ENCODE assay signal across 16 mouse cellular contexts in the genomic region with DNA sequence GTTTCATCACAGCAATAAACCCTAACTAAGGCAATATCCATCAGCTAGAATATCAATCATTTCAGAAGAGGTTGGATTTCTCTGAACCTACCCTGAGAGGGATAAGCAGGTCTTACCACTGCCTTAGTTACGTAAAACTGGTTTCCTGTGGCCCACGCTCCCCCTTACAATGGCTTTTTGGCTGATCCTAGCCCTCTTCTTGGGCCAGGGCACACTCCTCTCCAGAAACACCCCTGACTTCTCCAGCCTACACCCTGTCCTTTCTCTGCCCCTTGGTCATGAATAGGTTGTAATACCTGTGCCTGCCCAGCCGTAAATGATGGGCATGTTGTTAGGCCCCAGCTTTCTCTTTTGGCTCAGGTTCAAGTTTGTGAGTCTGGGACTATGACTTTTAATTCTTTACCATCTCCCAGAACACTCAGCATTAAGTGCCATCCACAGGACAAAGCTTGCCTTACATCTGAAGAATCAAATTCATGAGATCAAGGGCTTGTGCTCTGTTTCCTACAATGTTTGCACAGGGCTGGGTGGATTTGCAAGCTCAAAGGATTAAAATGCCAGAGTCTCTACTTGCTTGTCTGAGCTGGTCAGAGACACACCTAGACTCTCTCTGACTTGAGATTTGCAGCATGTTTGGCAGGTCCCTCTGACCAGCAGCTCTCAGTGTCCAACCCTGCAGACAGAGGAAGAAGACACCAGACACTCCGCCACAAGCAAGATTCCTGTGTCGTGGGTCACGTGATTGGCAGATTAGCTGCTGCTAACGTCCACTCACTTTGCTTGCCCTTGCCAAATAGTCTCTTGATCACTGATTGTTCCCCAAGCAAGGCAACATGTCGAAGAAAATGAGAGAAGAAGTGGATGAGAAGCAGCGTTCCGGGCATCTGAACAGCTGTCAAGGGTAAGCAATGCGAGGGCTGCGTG. TPM values are rescaled to one million over a fixed set of nuclear protein-coding genes. Genes with fewer than 3 reads are reported as not detected.
A peak's percentile ranks its signal among the peaks of the same experiment; 100 is the strongest.
DNase-seq lines count a peak whose midpoint lies in the region; ATAC-seq and TF ChIP-seq lines count a peak whose summit lies in the region.
"Had no signal": no experiment of that assay in that cellular context is flagged by ENCODE, and none has a peak within 500 bp of the region (broad histone marks: within the 10 kb centered on the region; RNA-seq: fewer than 3 reads in every experiment).

No protein-coding gene starts in this region.

- peaks cover 16% of the 10 kb centered on the region; the same call in 1 of the 2 replicates for H3K4me1 ChIP-seq in embryonic facial prominence, embryonic 12.5 days
- peaks cover 6% of the 10 kb centered on the region; the same call in 1 of the 2 replicates for H3K4me1 ChIP-seq in lung, postnatal 0 days (ENCODE audit: insufficient read depth, low read depth, low read length)
- H3K4me1 ChIP-seq in heart, adult 2 months (ENCODE audit: control insufficient read depth, insufficient read depth, low read length), result peaks cover 3% of the 10 kb centered on the region
- H3K4me1 ChIP-seq in heart, embryonic 11.5 days (ENCODE audit: control insufficient read depth, insufficient read depth, low read length), result peaks cover 14% of the 10 kb centered on the region

- H3K9ac ChIP-seq in embryonic facial prominence, embryonic 12.5 days, result no peak overlapping the region
- no peak overlapping the region for H3K9ac ChIP-seq in lung, postnatal 0 days (replicated peaks; ENCODE audit: low read depth)
- H3K9ac ChIP-seq in heart, adult 2 months (ENCODE audit: low read depth, low read length), result no peak overlapping the region
- no peak overlapping the region for H3K9ac ChIP-seq in heart, embryonic 11.5 days (ENCODE audit: low read depth, low read length)
- H3K9ac ChIP-seq: hindbrain, embryonic 15.5 days; liver, embryonic 15.5 days; neural tube, embryonic 13.5 days had no signal

- WGBS in embryonic facial prominence, embryonic 12.5 days, result 59% methylated on average over 12 of the region's 12 CpGs
- WGBS in lung, postnatal 0 days, result 25% methylated on average over 12 of the region's 12 CpGs
- 34% methylated on average over 12 of the region's 12 CpGs for WGBS in heart, adult 2 months
- WGBS in heart, embryonic 11.5 days (ENCODE audit: insufficient replicate concordance), result 51% methylated on average over 12 of the region's 12 CpGs

- peak overlapping the region; percentile 12; the same call in 1 of the 2 replicates for H3K27ac ChIP-seq in embryonic facial prominence, embryonic 12.5 days
- 0 out of 2 replicates have a peak overlapping the region, but pooled peaks have one; percentile 6 for H3K27ac ChIP-seq in lung, postnatal 0 days (ENCODE audit: low read length)
- no peak overlapping the region for H3K27ac ChIP-seq in heart, adult 2 months
- H3K27ac ChIP-seq in heart, embryonic 11.5 days (ENCODE audit: low read depth, low read length), result no peak overlapping the region
- H3K27ac ChIP-seq: hindbrain, embryonic 15.5 days; liver, embryonic 15.5 days; neural tube, embryonic 13.5 days had no signal

- H3K9me3 ChIP-seq in embryonic facial prominence, embryonic 12.5 days, result no peaks in the 10 kb centered on the region
- H3K9me3 ChIP-seq in lung, postnatal 0 days (ENCODE audit: low read length), result no peaks in the 10 kb centered on the region
- H3K9me3 ChIP-seq in heart, embryonic 11.5 days (replicated peaks; ENCODE audit: control insufficient read depth, low read length), result no peaks in the 10 kb centered on the region
- H3K9me3 ChIP-seq: hindbrain, embryonic 15.5 days; liver, embryonic 15.5 days; neural tube, embryonic 13.5 days had no signal

- DNase-seq in layer of hippocampus, adult 11-12 months (ENCODE audit: low spot score), result peak; percentile 36
- no peak for DNase-seq in layer of hippocampus, postnatal 10 days (ENCODE audit: low spot score in 2 of 2)
- DNase-seq in lung, postnatal 0 days (ENCODE audit: low spot score), result peak; percentile 49
- DNase-seq in heart, adult 2 months, result no peak
- DNase-seq in gastrocnemius, postnatal 36 days, result no peak
- DNase-seq: adrenal gland, postnatal 36 days; cerebellum, adult 2 months; gastrocnemius, postnatal 10 days; midbrain, embryonic 14.5 days had no signal

- peaks cover 5% of the 10 kb centered on the region for H3K27me3 ChIP-seq in embryonic facial prominence, embryonic 12.5 days
- no peaks in the 10 kb centered on the region for H3K27me3 ChIP-seq in lung, postnatal 0 days (replicated peaks; ENCODE audit: insufficient read depth, low read length)
- no peaks in the 10 kb centered on the region for H3K27me3 ChIP-seq in heart, adult 2 months (ENCODE audit: control insufficient read depth, insufficient read depth, low read length)
- peaks cover 8% of the 10 kb centered on the region for H3K27me3 ChIP-seq in heart, embryonic 11.5 days (ENCODE audit: control insufficient read depth, insufficient read depth, low read length)
- H3K27me3 ChIP-seq: CH12.LX; liver, embryonic 15.5 days had no signal

- no peak overlapping the region for H3K4me2 ChIP-seq in embryonic facial prominence, embryonic 12.5 days (replicated peaks)
- no peak overlapping the region for H3K4me2 ChIP-seq in lung, postnatal 0 days (replicated peaks; ENCODE audit: low read depth, low read length)
- no peak overlapping the region for H3K4me2 ChIP-seq in heart, embryonic 11.5 days
- H3K4me2 ChIP-seq: hindbrain, embryonic 15.5 days; liver, embryonic 15.5 days; neural tube, embryonic 13.5 days had no signal

- ATAC-seq in embryonic facial prominence, embryonic 12.5 days (ENCODE audit: insufficient number of reproducible peaks, insufficient read depth, low FRiP score, low TSS enrichment), result no peak
- ATAC-seq in hematopoietic stem cell, adult 5-6 weeks (replicated peaks in 1 of 2; ENCODE audit: insufficient read depth in 1 of 2, low FRiP score in 2 of 2, low TSS enrichment in 1 of 2, low read depth in 1 of 2, poor library complexity in 2 of 2, severe bottlenecking in 2 of 2), result peak; percentile 24 to 80; a peak in 2 of 4 replicates
- peak; percentile 57 for ATAC-seq in lung, postnatal 0 days
- no peak for ATAC-seq in heart, embryonic 11.5 days (replicated peaks; ENCODE audit: insufficient number of reproducible peaks, low FRiP score, low TSS enrichment)

- no peak for TF ChIP-seq EP300 in lung, postnatal 0 days (IDR thresholded peaks at IDR 0.05)
- no peak for TF ChIP-seq EP300 in heart, adult 2 months (IDR thresholded peaks at IDR 0.05; ENCODE audit: insufficient read depth, low read depth, low read length)

- peaks cover 14% of the 10 kb centered on the region for H3K36me3 ChIP-seq in embryonic facial prominence, embryonic 12.5 days
- H3K36me3 ChIP-seq in lung, postnatal 0 days (ENCODE audit: insufficient read depth, low read length), result peaks cover 7% of the 10 kb centered on the region; the same call in 1 of the 2 replicates
- H3K36me3 ChIP-seq in heart, adult 2 months (ENCODE audit: control insufficient read depth, insufficient read depth, low read length), result no peaks in the 10 kb centered on the region
- peaks cover 4% of the 10 kb centered on the region for H3K36me3 ChIP-seq in heart, embryonic 11.5 days (ENCODE audit: control insufficient read depth, insufficient read depth, low read length)

- intact Hi-C loops in heart, adult 2 months (cut with DNase I), result no loop called here
- intact Hi-C loops in gastrocnemius, postnatal 36 days (cut with DNase I), result no loop called here

- TF ChIP-seq POLR2A in heart, adult 2 months (IDR thresholded peaks at IDR 0.05; ENCODE audit: insufficient read depth, low read depth, low read length), result no peak

- no peak for TF ChIP-seq CTCF in lung, postnatal 0 days (IDR thresholded peaks at IDR 0.05)
- TF ChIP-seq CTCF in heart, adult 2 months (IDR thresholded peaks at IDR 0.05), result no peak

- no peaks in the 10 kb centered on the region for H3K79me2 ChIP-seq in heart, adult 2 months (replicated peaks; ENCODE audit: control insufficient read depth, insufficient read depth, low read length)

- H3K4me3 ChIP-seq in embryonic facial prominence, embryonic 12.5 days, result no peak overlapping the region
- no peak overlapping the region for H3K4me3 ChIP-seq in lung, postnatal 0 days (ENCODE audit: low read depth, low read length)
- H3K4me3 ChIP-seq in heart, adult 2 months, result no peak overlapping the region
- H3K4me3 ChIP-seq in heart, embryonic 11.5 days (ENCODE audit: low read depth, low read length), result no peak overlapping the region
- H3K4me3 ChIP-seq: hindbrain, embryonic 15.5 days; liver, embryonic 15.5 days; neural tube, embryonic 13.5 days had no signal

RNA-seq across cellular contexts. Expression of a gene that starts 12.5 kb away (rescaled TPM):
- total RNA-seq in layer of hippocampus, postnatal 10 days (2021), result 10 to 100 TPM; 17.2 to 21.3 TPM
- 30.3 and 31.7 TPM in 2 replicates for polyA plus RNA-seq in embryonic facial prominence, embryonic 12.5 days (2016; fragmentation: Nextera tagmentation; extraction: Ambion mirVana)
- total RNA-seq in hematopoietic stem cell, adult 5-6 weeks (2017), result 8.6 and 9.8 TPM in 2 replicates
- polyA plus RNA-seq in lung, postnatal 0 days (2015; fragmentation: Nextera tagmentation; extraction: Ambion mirVana), result 31.5 and 34.6 TPM in 2 replicates
- 10 to 100 TPM in 1 of 2 experiments, 1 to 10 TPM in 1; 9.7 to 11.8 TPM for total RNA-seq in heart, adult 2 months (2021)
- 11.0 and 13.0 TPM in 2 replicates for polyA plus RNA-seq in heart, adult 2 months (2012; rRNA removed)
- 10 to 100 TPM; 38.3 to 42.4 TPM for total RNA-seq in gastrocnemius, postnatal 36 days (2021)
- polyA plus RNA-seq in heart, embryonic 11.5 days (2014; fragmentation: Nextera tagmentation; extraction: Ambion mirVana), result 17.3 and 17.8 TPM in 2 replicates

RNA-seq across cellular contexts. Expression of a gene that starts 14.9 kb away (rescaled TPM):
- under 1 TPM; 0.21 to 0.58 TPM for total RNA-seq in layer of hippocampus, postnatal 10 days (2021)
- polyA plus RNA-seq in embryonic facial prominence, embryonic 12.5 days (2016; fragmentation: Nextera tagmentation; extraction: Ambion mirVana), result 0.42 and 0.57 TPM in 2 replicates
- 0.19 TPM in 1 of 2 replicates, not detected in the other for total RNA-seq in hematopoietic stem cell, adult 5-6 weeks (2017)
- 0.31 and 0.64 TPM in 2 replicates for polyA plus RNA-seq in lung, postnatal 0 days (2015; fragmentation: Nextera tagmentation; extraction: Ambion mirVana)
- total RNA-seq in heart, adult 2 months (2021), result under 1 TPM; 0.18 to 0.47 TPM
- 0.85 and 1.7 TPM in 2 replicates for polyA plus RNA-seq in heart, adult 2 months (2012; rRNA removed)
- total RNA-seq in gastrocnemius, postnatal 36 days (2021), result under 1 TPM; 0.39 to 0.54 TPM
- 0.41 and 0.54 TPM in 2 replicates for polyA plus RNA-seq in heart, embryonic 11.5 days (2014; fragmentation: Nextera tagmentation; extraction: Ambion mirVana)

RNA-seq across cellular contexts. Expression of a gene that starts 37.8 kb away (rescaled TPM):
- 10 to 100 TPM; 43.0 to 54.4 TPM for total RNA-seq in layer of hippocampus, postnatal 10 days (2021)
- polyA plus RNA-seq in embryonic facial prominence, embryonic 12.5 days (2016; fragmentation: Nextera tagmentation; extraction: Ambion mirVana), result 30.2 and 31.3 TPM in 2 replicates
- 12.4 and 16.3 TPM in 2 replicates for total RNA-seq in hematopoietic stem cell, adult 5-6 weeks (2017)
- polyA plus RNA-seq in lung, postnatal 0 days (2015; fragmentation: Nextera tagmentation; extraction: Ambion mirVana), result 7.6 and 8.4 TPM in 2 replicates
- total RNA-seq in heart, adult 2 months (2021), result 10 to 100 TPM; 16.1 to 21.0 TPM
- 20.6 and 23.8 TPM in 2 replicates for polyA plus RNA-seq in heart, adult 2 months (2012; rRNA removed)
- total RNA-seq in gastrocnemius, postnatal 36 days (2021), result 10 to 100 TPM; 13.7 to 16.2 TPM
- polyA plus RNA-seq in heart, embryonic 11.5 days (2014; fragmentation: Nextera tagmentation; extraction: Ambion mirVana), result 14.7 and 15.4 TPM in 2 replicates

Comparison
In these comparisons a context has a peak if more than half of its experiments do, and no peak if none do; other contexts are left out.
1. DNase-seq: peak in layer of hippocampus, adult 11-12 months (single experiment) and lung, postnatal 0 days (single experiment); none in layer of hippocampus, postnatal 10 days (0 of 2), heart, adult 2 months (0 of 2) and gastrocnemius, postnatal 36 days (0 of 2).
2. ATAC-seq: peak in hematopoietic stem cell, adult 5-6 weeks (2 of 2) and lung, postnatal 0 days (single experiment); none in embryonic facial prominence, embryonic 12.5 days (single experiment) and heart, embryonic 11.5 days (single experiment).
3. H3K27ac ChIP-seq: peak in embryonic facial prominence, embryonic 12.5 days (single experiment) and lung, postnatal 0 days (single experiment); none in heart, adult 2 months (single experiment) and heart, embryonic 11.5 days (single experiment).